Mouse (Mus musculus) bone marrow, adult 2 months (tissue): ENCODE measurements around the gene Stard5.

Experiments used
- CTCF ChIP-seq: fragments of 200-500 bp; IDR thresholded peaks from 2 replicates; pipeline ENCODE4 v1.5.1; 2011; ENCODE audit warnings: low read length, control low read depth; ENCODE audit not compliant: control insufficient read depth, insufficient read depth
- POLR2A ChIP-seq: fragments of 200-500 bp; IDR thresholded peaks from 2 replicates; pipeline ENCODE4 v1.6.1; 2011; ENCODE audit warnings: low read depth, mild to moderate bottlenecking, control low read depth, low read length, borderline replicate concordance; ENCODE audit not compliant: control insufficient read depth

DNA sequence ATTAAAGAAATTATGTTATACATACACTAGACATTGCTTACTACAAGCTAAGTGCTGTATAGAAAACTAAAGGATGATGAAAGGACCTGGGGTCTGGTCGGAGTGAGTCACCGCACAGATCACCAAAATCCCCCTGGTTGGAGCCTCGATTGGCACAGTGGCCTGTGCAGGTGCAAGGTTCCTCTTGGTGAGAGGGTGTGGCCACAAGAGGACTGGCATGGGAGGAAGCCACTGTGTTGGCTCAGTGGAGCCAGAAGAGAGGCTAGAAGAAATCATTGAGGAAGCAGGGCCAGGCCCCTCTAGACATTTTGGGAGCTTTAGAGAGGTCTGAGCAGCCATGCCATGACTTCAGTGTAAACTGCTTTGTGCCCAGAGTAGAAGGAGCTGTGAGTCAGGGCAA, 7.3 kb downstream of the Stard5 start:
- no peak for TF ChIP-seq CTCF
- no peak for TF ChIP-seq POLR2A
